ENCODE assay signal across 12 mouse cellular contexts in genomic region chr1:17838408-17839022, GRCm38 (mm10).
DNase-seq lines count a peak whose midpoint lies in the region; ATAC-seq and TF ChIP-seq lines count a peak whose summit lies in the region.
"Had no signal": no experiment of that assay in that cellular context is flagged by ENCODE, and none has a peak within 500 bp of the region (broad histone marks: within the 10 kb centered on the region; RNA-seq: fewer than 3 reads in every experiment).

No protein-coding gene starts in this region.

- TF ChIP-seq POLR2A in kidney, adult 2 months (IDR thresholded peaks at IDR 0.05; ENCODE audit: low read depth, low read length) = no peak

- no peaks in the 10 kb centered on the region for H3K9me3 ChIP-seq in hindbrain, embryonic 12.5 days (replicated peaks)
- no peaks in the 10 kb centered on the region for H3K9me3 ChIP-seq in midbrain, postnatal 0 days (ENCODE audit: low read length)
- H3K9me3 ChIP-seq: lung, embryonic 15.5 days had no signal

- H3K4me3 ChIP-seq in hindbrain, embryonic 12.5 days = no peak overlapping the region
- H3K4me3 ChIP-seq in midbrain, postnatal 0 days (ENCODE audit: low read depth, low read length) = no peak overlapping the region
- H3K4me3 ChIP-seq in kidney, adult 2 months (ENCODE audit: insufficient read depth, low read depth, low read length) = no peak overlapping the region
- H3K4me3 ChIP-seq: lung, embryonic 15.5 days had no signal

- peak; percentile 4 to 7 for DNase-seq in layer of hippocampus, postnatal 14 days (ENCODE audit: low spot score in 2 of 2)
- DNase-seq in layer of hippocampus, postnatal 25 days (ENCODE audit: extremely low spot score in 1 of 2, low spot score in 1 of 2) = no peak
- DNase-seq in embryo, embryonic 10.5 days (ENCODE audit: low spot score) = peak; percentile 49
- DNase-seq in midbrain, postnatal 0 days (ENCODE audit: low spot score) = peak; percentile 84
- DNase-seq in gastrocnemius, postnatal 36 days = no peak
- DNase-seq in kidney, adult 2 months = no peak
- DNase-seq in thymus, postnatal 4 days = no peak
- DNase-seq: heart, postnatal 36 days; layer of hippocampus, postnatal 36 days; liver had no signal

- H3K27me3 ChIP-seq in hindbrain, embryonic 12.5 days = no peaks in the 10 kb centered on the region
- H3K27me3 ChIP-seq in midbrain, postnatal 0 days (ENCODE audit: insufficient read depth, low read length) = no peaks in the 10 kb centered on the region
- H3K27me3 ChIP-seq in kidney, adult 2 months (replicated peaks; ENCODE audit: control insufficient read depth, insufficient read depth, low read length) = no peaks in the 10 kb centered on the region
- H3K27me3 ChIP-seq: lung, embryonic 15.5 days had no signal

- ATAC-seq in hindbrain, embryonic 12.5 days (ENCODE audit: low FRiP score) = peak; percentile 97
- ATAC-seq in midbrain, postnatal 0 days (ENCODE audit: low FRiP score) = peak; percentile 95

- H3K36me3 ChIP-seq in hindbrain, embryonic 12.5 days = no peaks in the 10 kb centered on the region
- H3K36me3 ChIP-seq in midbrain, postnatal 0 days (ENCODE audit: insufficient read depth, low read length) = no peaks in the 10 kb centered on the region
- H3K36me3 ChIP-seq in kidney, adult 2 months (ENCODE audit: control insufficient read depth, insufficient read depth, low read length) = no peaks in the 10 kb centered on the region
- H3K36me3 ChIP-seq: lung, embryonic 15.5 days had no signal

- intact Hi-C loops in gastrocnemius, postnatal 36 days (cut with DNase I) = no loop called here

- H3K4me1 ChIP-seq in hindbrain, embryonic 12.5 days = no peaks in the 10 kb centered on the region
- H3K4me1 ChIP-seq in midbrain, postnatal 0 days (ENCODE audit: insufficient read depth, low read length) = no peaks in the 10 kb centered on the region
- no peaks in the 10 kb centered on the region for H3K4me1 ChIP-seq in kidney, adult 2 months (ENCODE audit: control insufficient read depth, insufficient read depth, low read length)
- H3K4me1 ChIP-seq: lung, embryonic 15.5 days had no signal

- no peak for TF ChIP-seq CTCF in midbrain, postnatal 0 days (IDR thresholded peaks at IDR 0.05)
- no peak for TF ChIP-seq CTCF in kidney, adult 2 months (conservative IDR thresholded peaks at IDR 0.05; ENCODE audit: insufficient read depth, insufficient read length, low read depth, low read length)

- no peak overlapping the region for H3K27ac ChIP-seq in hindbrain, embryonic 12.5 days
- H3K27ac ChIP-seq in midbrain, postnatal 0 days (ENCODE audit: low read depth, low read length) = 0 out of 2 replicates have a peak overlapping the region, but pooled peaks have one; percentile 32
- H3K27ac ChIP-seq in kidney, adult 2 months (ENCODE audit: insufficient read depth, low read depth, low read length) = no peak overlapping the region
- H3K27ac ChIP-seq: lung, embryonic 15.5 days had no signal

- WGBS in hindbrain, embryonic 12.5 days = 27% methylated on average over 6 of the region's 6 CpGs
- WGBS in midbrain, postnatal 0 days = 15% methylated on average over 6 of the region's 6 CpGs
- 83% methylated on average over 6 of the region's 6 CpGs for WGBS in kidney, adult 2 months

- 0 out of 2 replicates have a peak overlapping the region, but pooled peaks have one; percentile 17 for H3K4me2 ChIP-seq in hindbrain, embryonic 12.5 days (replicated peaks)
- 0 out of 2 replicates have a peak overlapping the region, but pooled peaks have one; percentile 26 for H3K4me2 ChIP-seq in midbrain, postnatal 0 days (ENCODE audit: low read depth, low read length, poor library complexity, severe bottlenecking)
- H3K4me2 ChIP-seq: lung, embryonic 15.5 days had no signal

- H3K9ac ChIP-seq in hindbrain, embryonic 12.5 days = no peak overlapping the region
- H3K9ac ChIP-seq in midbrain, postnatal 0 days (replicated peaks; ENCODE audit: low read length, poor library complexity, severe bottlenecking) = no peak overlapping the region
- H3K9ac ChIP-seq: lung, embryonic 15.5 days had no signal

Comparison
In these comparisons a context has a peak if more than half of its experiments do, and no peak if none do; other contexts are left out.
1. DNase-seq: peak in layer of hippocampus, postnatal 14 days (2 of 2), embryo, embryonic 10.5 days (single experiment) and midbrain, postnatal 0 days (single experiment); none in layer of hippocampus, postnatal 25 days (0 of 2), gastrocnemius, postnatal 36 days (0 of 2), kidney, adult 2 months (single experiment) and thymus, postnatal 4 days (single experiment).